Mouse (Mus musculus): ENCODE measurements around the gene Slamf9. TPM values are rescaled to one million over a fixed set of nuclear protein-coding genes. Genes with fewer than 3 reads are reported as not detected.

Gene Slamf9
- polyA plus RNA-seq, 1 experiment from 2014 or later = 1.3 TPM

DNA sequence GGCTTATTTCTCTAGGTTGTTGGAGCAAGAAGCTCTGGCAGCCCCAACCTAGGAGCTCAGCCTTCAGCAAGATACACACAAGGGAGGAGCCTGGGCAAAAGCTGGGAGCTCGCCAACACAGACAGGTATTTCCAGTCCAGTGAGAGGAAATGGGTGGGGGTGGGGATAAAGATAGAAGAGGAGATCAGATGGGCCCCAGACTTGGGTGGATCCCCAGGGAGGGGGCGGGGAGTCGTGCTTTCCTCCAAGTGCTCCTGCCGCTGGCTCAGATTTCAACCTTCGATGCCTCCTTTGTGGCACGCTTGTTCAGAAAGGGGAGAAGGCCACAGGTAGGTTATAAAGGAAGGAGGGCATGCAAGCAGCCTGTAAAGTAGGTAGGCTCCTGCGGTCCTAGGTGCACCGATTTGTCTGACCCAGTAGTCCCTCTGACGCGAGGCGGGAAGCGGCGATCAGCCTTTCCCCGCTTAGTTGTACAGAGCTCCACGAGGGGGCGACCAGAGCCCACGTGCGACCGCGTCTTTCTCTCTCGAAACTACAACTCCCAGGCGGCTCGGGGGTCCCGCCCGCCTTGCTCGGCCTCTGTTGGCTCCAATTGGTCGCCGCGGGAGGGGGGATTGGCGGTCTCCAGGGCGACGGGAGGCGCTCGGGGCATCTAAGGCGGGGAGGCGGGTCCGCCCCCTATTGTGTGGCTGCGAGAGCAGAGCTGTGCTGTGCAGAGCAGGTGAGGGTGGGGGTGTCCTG, 6.6 kb downstream of the Slamf9 start, which contains the start of gene Igsf9:
Gene Igsf9 (plus strand): TSS at position 249 of the 741 bp plus-strand sequence.
- Histone ChIP-seq H3K4me2 (peak within 1 kb of the TSS; percentile 81), H3K4me1 (replicated peaks) (peaks cover 25% of the 10 kb centered on the region), H3K9me3 (replicated peaks) (no peaks in the 10 kb centered on the region), H3K27me3 (replicated peaks) (0 out of 2 replicates have a peak, but pooled peaks cover 11% of the 10 kb centered on the region), H3K27ac (ENCODE audit: poor library complexity, severe bottlenecking) (no peak within 1 kb of the TSS), H3K4me3 (peak within 1 kb of the TSS; percentile 54), H3K9ac (peak within 1 kb of the TSS; percentile 68), H3K36me3 (no peaks in the 10 kb centered on the region)
- WGBS = under 1% methylated on average over 38 of the region's 38 CpGs
- ATAC-seq (ENCODE audit: insufficient number of reproducible peaks, low FRiP score) = peak; percentile 91

DNA sequence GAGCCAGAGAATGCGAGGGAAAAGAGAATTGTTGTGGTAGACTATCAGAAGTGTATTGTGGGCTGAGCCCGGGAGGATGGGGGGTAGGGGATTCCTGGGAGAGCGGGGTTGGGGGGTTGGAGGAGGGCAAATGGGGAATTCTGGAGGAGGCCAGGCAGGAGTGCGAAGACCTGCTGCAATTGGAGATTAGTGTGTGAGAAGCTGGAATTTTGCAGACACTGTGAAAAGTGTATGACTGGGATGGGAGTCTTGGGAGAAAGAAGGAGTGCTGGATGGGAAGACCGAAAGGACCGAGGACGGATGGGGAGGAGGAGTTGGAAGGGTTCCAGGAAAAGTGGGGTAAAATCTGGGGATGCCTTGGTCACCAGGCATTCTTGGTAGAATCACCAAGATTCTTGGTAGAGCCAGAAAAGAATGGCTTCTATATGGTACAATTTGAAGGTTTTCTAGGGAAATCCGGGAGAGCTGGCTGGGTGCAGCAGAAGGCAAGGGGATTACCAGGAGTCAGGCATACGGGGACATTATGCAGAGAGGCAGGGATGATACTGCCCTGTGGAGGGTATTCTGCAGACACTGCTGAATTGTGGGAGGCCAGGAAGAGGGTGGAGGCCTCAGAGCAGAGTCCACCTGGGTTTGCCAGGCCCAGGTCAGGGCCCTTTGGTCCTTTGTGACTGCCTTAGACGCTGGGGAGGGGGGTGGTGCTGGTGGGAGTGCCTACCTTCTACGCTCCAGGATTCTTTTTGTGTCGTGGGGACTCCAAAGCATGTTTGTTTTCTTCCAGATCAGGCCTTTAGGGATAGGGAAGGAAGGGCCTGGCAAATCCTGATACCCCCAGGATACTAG, 7.6 kb downstream of the Slamf9 start:
- Histone ChIP-seq H3K27ac (ENCODE audit: poor library complexity, severe bottlenecking) (no peak overlapping the region), H3K4me1 (replicated peaks) (peaks cover 25% of the 10 kb centered on the region), H3K36me3 (no peaks in the 10 kb centered on the region), H3K4me3 (peak overlapping the region; percentile 54), H3K27me3 (replicated peaks) (0 out of 2 replicates have a peak, but pooled peaks cover 16% of the 10 kb centered on the region), H3K4me2 (peak overlapping the region; percentile 81), H3K9me3 (replicated peaks) (no peaks in the 10 kb centered on the region), H3K9ac (peak overlapping the region; percentile 68)
- no peak for ATAC-seq (ENCODE audit: insufficient number of reproducible peaks, low FRiP score)
- 10% methylated on average over 12 of the region's 12 CpGs for WGBS

DNA sequence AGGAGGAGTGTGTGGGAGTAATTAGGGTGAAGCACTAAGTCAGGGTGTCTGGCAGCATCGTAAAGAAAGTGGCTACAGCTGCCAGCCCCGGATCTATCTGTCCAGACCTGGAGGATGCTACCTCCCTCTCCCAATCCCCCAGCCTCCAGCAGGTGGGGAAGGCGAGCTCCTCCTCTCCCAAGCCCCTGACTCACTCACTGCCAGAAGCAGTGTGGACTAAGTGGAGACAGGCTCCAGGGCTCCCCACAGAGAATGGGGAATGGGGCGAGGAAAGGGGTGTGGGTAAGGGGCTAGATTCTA, 8.2 kb downstream of the Slamf9 start:
- no peak overlapping the region for H3K27ac ChIP-seq (ENCODE audit: poor library complexity, severe bottlenecking)
- peak overlapping the region; percentile 54; the same call in 1 of the 2 replicates for H3K4me3 ChIP-seq
- 0 out of 2 replicates have a peak, but pooled peaks cover 16% of the 10 kb centered on the region for H3K27me3 ChIP-seq (replicated peaks)
- no peaks in the 10 kb centered on the region for H3K36me3 ChIP-seq
- no peak for ATAC-seq (ENCODE audit: insufficient number of reproducible peaks, low FRiP score)
- no peaks in the 10 kb centered on the region for H3K9me3 ChIP-seq (replicated peaks)
- H3K9ac ChIP-seq = no peak overlapping the region
- peaks cover 25% of the 10 kb centered on the region for H3K4me1 ChIP-seq (replicated peaks)
- peak overlapping the region; percentile 81 for H3K4me2 ChIP-seq
- WGBS = 36% methylated on average over 4 of the region's 4 CpGs

DNA sequence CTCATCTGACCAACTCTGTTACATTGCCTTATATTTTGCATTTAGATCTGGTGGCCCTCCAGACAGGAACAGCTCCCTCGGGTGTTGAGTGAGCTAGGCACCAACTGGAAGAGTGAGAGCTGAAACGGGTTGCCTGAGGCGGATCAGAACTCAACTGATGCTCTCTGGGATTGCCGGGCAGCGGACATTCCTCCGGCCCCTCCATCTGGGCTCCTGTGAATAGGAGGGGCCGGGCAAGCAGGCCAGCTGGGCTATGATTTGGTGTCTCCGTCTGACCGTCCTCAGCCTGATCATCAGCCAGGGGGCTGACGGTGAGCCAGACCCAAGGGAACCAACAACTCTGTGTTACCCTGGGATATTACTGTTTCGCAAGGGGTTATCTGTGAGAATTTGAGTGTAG, 9.1 kb downstream of the Slamf9 start:
- WGBS = 70% methylated on average over 11 of the region's 11 CpGs
- peaks cover 29% of the 10 kb centered on the region for H3K4me1 ChIP-seq (replicated peaks)
- H3K27me3 ChIP-seq (replicated peaks) = 0 out of 2 replicates have a peak, but pooled peaks cover 16% of the 10 kb centered on the region
- no peak for ATAC-seq (ENCODE audit: insufficient number of reproducible peaks, low FRiP score)
- no peak overlapping the region for H3K4me3 ChIP-seq
- no peaks in the 10 kb centered on the region for H3K9me3 ChIP-seq (replicated peaks)
- no peaks in the 10 kb centered on the region for H3K36me3 ChIP-seq
- no peak overlapping the region for H3K27ac ChIP-seq (ENCODE audit: poor library complexity, severe bottlenecking)
- no peak overlapping the region for H3K9ac ChIP-seq
- no peak overlapping the region for H3K4me2 ChIP-seq

DNA sequence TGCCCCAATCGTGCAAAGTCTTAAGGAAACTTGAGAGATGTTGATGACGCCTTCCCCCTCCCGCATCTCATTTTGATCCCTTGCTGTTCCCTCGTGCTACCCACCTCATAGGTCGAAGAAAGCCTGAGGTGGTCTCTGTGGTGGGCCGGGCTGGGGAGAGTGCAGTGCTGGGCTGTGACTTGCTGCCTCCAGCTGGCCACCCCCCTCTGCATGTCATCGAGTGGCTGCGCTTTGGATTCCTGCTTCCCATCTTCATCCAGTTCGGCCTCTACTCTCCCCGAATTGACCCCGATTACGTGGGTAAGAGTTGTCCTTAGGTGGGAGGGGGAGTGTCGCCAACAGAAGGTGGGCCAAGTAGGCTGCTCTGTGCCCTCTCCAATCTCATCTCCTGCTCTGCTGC, 9.5 kb downstream of the Slamf9 start:
- no peaks in the 10 kb centered on the region for H3K9me3 ChIP-seq (replicated peaks)
- WGBS = 74% methylated on average over 13 of the region's 13 CpGs
- H3K27me3 ChIP-seq (replicated peaks) = 0 out of 2 replicates have a peak, but pooled peaks cover 18% of the 10 kb centered on the region
- peaks cover 29% of the 10 kb centered on the region for H3K4me1 ChIP-seq (replicated peaks)
- H3K27ac ChIP-seq (ENCODE audit: poor library complexity, severe bottlenecking) = no peak overlapping the region
- no peak overlapping the region for H3K4me2 ChIP-seq
- H3K4me3 ChIP-seq = no peak overlapping the region
- no peak for ATAC-seq (ENCODE audit: insufficient number of reproducible peaks, low FRiP score)
- no peaks in the 10 kb centered on the region for H3K36me3 ChIP-seq
- H3K9ac ChIP-seq = no peak overlapping the region

DNA sequence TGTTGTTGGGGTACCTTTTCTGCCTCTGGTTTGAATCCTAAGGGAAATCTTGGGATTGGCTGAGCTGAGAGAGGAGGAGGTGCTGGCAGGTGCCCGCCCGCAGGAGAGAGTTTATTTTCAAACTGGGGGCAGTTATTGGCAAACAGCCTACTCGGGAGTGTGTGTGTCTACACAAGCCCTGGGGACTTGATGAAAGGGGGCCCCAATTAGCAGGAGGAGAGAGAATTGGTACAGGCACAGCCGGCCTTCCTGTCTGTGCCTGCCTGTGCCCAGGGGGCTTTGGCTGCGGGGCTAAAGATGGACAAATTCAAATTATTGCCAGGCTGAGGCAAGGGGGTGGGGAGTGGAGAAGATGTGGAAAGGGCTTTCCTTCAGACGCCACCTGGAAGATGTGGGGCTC, 10.7 kb downstream of the Slamf9 start:
- H3K4me2 ChIP-seq = no peak overlapping the region
- H3K27ac ChIP-seq (ENCODE audit: poor library complexity, severe bottlenecking) = no peak overlapping the region
- H3K4me3 ChIP-seq = no peak overlapping the region
- no peak overlapping the region for H3K9ac ChIP-seq
- no peak for ATAC-seq (ENCODE audit: insufficient number of reproducible peaks, low FRiP score)
- peaks cover 35% of the 10 kb centered on the region for H3K4me1 ChIP-seq (replicated peaks)
- H3K27me3 ChIP-seq (replicated peaks) = 0 out of 2 replicates have a peak, but pooled peaks cover 20% of the 10 kb centered on the region
- WGBS = 65% methylated on average over 6 of the region's 6 CpGs
- H3K36me3 ChIP-seq = no peaks in the 10 kb centered on the region
- no peaks in the 10 kb centered on the region for H3K9me3 ChIP-seq (replicated peaks)

DNA sequence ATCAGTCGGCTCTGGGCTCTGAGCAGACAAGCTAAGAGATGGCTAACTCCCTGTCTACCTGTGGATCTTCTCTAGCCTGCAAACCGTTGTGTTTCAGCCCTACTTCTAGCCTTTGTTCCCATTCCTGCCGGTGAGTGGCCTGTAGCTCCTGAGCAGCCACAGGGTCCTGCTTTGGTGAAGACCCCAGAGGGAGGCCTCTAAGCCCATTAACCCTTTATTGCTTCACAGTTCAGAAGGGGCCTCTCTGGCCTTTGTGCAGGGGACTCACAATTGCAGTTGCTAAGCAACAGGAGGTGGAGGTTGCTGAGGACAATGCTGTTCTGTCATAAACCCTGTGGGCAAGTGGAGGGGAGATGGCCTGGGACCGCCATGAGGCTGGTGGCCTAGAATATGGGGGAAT, 11.1 kb downstream of the Slamf9 start:
- H3K4me3 ChIP-seq = no peak overlapping the region

DNA sequence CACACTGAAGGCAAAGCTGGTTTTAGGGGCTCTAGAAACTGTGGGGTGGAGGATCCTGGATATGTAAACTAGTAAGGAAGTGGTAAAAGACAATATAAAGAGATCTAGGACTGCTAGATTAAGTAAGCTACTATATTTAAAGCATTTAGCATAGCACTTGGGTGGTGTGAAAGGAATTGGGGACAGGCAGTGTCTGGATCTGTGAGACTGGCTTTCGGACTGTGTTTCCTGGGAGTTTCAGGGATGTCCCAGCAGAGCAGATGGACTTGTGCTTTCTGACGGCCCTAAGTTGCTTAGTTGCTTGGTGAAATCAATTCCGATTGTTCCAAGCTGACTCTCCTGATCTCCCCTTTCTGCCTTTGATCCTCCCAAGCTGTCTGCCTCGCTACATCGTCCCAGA, 11.5 kb downstream of the Slamf9 start:
- H3K9me3 ChIP-seq (replicated peaks) = no peaks in the 10 kb centered on the region
- ATAC-seq (ENCODE audit: insufficient number of reproducible peaks, low FRiP score) = no peak
- H3K9ac ChIP-seq = no peak overlapping the region; the same call in 1 of the 2 replicates
- H3K4me1 ChIP-seq (replicated peaks) = peaks cover 29% of the 10 kb centered on the region
- no peak overlapping the region for H3K4me2 ChIP-seq
- no peak overlapping the region for H3K27ac ChIP-seq (ENCODE audit: poor library complexity, severe bottlenecking)
- WGBS = 80% methylated on average over 5 of the region's 5 CpGs
- 0 out of 2 replicates have a peak, but pooled peaks cover 20% of the 10 kb centered on the region for H3K27me3 ChIP-seq (replicated peaks)
- no peaks in the 10 kb centered on the region for H3K36me3 ChIP-seq
- H3K4me3 ChIP-seq = no peak overlapping the region

More for the DNA sequence above, 11.1 kb downstream of the Slamf9 start:
- Histone ChIP-seq H3K27ac (ENCODE audit: poor library complexity, severe bottlenecking) (no peak overlapping the region), H3K9me3 (replicated peaks) (no peaks in the 10 kb centered on the region), H3K27me3 (replicated peaks) (0 out of 2 replicates have a peak, but pooled peaks cover 20% of the 10 kb centered on the region), H3K9ac (no peak overlapping the region; the same call in 1 of the 2 replicates), H3K4me2 (no peak overlapping the region), H3K36me3 (no peaks in the 10 kb centered on the region), H3K4me1 (replicated peaks) (peaks cover 33% of the 10 kb centered on the region)
- 59% methylated on average over 4 of the region's 4 CpGs for WGBS
- no peak for ATAC-seq (ENCODE audit: insufficient number of reproducible peaks, low FRiP score)

DNA sequence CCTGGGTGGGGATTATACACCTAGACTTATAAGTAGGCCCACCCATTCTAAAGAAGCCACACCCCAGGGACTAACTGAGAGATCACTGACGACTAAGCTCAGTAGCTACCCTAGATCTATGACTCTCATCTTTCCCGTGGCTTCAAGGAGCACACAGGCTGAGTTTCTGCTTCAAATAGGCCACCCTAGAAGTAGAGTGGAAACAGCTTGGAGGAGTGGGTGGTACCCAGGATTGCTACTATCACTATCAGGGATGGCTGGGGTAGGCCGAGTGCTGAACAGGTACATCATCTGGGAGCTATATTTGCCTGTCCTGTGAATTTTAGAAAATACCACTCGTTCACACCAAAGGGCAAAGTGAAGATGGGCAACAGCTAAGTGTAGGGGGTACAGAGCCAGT, 12.7 kb downstream of the Slamf9 start:
- no peak overlapping the region for H3K27ac ChIP-seq (ENCODE audit: poor library complexity, severe bottlenecking)
- H3K9ac ChIP-seq = no peak overlapping the region
- no peaks in the 10 kb centered on the region for H3K9me3 ChIP-seq (replicated peaks)
- 74% methylated on average over 4 of the region's 4 CpGs for WGBS
- H3K27me3 ChIP-seq (replicated peaks) = 0 out of 2 replicates have a peak, but pooled peaks cover 20% of the 10 kb centered on the region
- H3K4me3 ChIP-seq = no peak overlapping the region
- no peak for ATAC-seq (ENCODE audit: insufficient number of reproducible peaks, low FRiP score)
- no peaks in the 10 kb centered on the region for H3K36me3 ChIP-seq
- H3K4me2 ChIP-seq = no peak overlapping the region
- H3K4me1 ChIP-seq (replicated peaks) = peaks cover 24% of the 10 kb centered on the region

DNA sequence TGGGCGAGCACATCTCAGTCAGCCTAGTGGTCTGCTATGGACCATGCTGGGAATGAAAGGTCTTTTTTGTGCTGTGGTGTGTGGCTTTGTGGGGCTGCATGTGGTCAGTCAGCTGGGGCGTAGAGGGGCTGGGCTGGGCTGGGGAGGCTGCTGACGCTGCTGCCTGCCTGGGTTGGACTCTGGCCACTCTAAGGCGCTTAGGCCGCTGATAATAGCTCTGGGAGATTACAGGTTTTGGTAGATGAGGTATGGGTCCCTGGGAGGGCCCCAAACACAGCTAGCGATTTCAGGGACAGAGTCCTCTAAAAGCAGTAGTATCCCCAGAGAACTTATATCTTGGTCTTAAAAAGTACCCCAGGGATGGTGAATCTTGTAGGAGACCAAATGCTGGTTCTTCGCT, 13.7 kb downstream of the Slamf9 start:
- Histone ChIP-seq H3K4me1 (replicated peaks) (peaks cover 15% of the 10 kb centered on the region), H3K4me3 (no peak overlapping the region), H3K27ac (ENCODE audit: poor library complexity, severe bottlenecking) (no peak overlapping the region), H3K4me2 (no peak overlapping the region), H3K36me3 (no peaks in the 10 kb centered on the region), H3K9me3 (replicated peaks) (no peaks in the 10 kb centered on the region), H3K27me3 (replicated peaks) (0 out of 2 replicates have a peak, but pooled peaks cover 14% of the 10 kb centered on the region), H3K9ac (no peak overlapping the region)
- 55% methylated on average over 7 of the region's 7 CpGs for WGBS
- ATAC-seq (ENCODE audit: insufficient number of reproducible peaks, low FRiP score) = no peak
